Mouse (Mus musculus): Measurements from ENCODE around the gene Sdk2.

Gene Sdk2

GRCm38 (mm10) chr11:113763449-113763848 is 303.4 kb downstream of the Sdk2 start:
- no peak for DNase-seq (ENCODE audit: low spot score)

- no peak for DNase-seq (ENCODE audit: low spot score)
Measured at GRCm38 (mm10) chr11:113762136-113762797, 304.6 kb downstream of the Sdk2 start.

- DNase-seq (ENCODE audit: low spot score), result no peak
Measured at GRCm38 (mm10) chr11:113761646-113762045, 305.2 kb downstream of the Sdk2 start.

GRCm38 (mm10) chr11:113760476-113760875 is 306.4 kb downstream of the Sdk2 start:
- no peak for DNase-seq (ENCODE audit: low spot score)

- no peak for DNase-seq (ENCODE audit: low spot score)
Measured at GRCm38 (mm10) chr11:113758851-113759250, 308.0 kb downstream of the Sdk2 start.

- no peak for DNase-seq (ENCODE audit: low spot score)
Measured at GRCm38 (mm10) chr11:113756578-113756977, 310.3 kb downstream of the Sdk2 start.

GRCm38 (mm10) chr11:113755878-113756277 is 311.0 kb downstream of the Sdk2 start:
- DNase-seq (ENCODE audit: low spot score), result no peak

- DNase-seq (ENCODE audit: low spot score), result no peak
Measured at GRCm38 (mm10) chr11:113754845-113755244, 312.0 kb downstream of the Sdk2 start.

- no peak for DNase-seq (ENCODE audit: low spot score)
Measured at GRCm38 (mm10) chr11:113752685-113753430, 314.0 kb downstream of the Sdk2 start.

GRCm38 (mm10) chr11:113752158-113752661 is 314.6 kb downstream of the Sdk2 start:
- no peak for DNase-seq (ENCODE audit: low spot score)

GRCm38 (mm10) chr11:113751484-113752084 is 315.3 kb downstream of the Sdk2 start, which contains the start of gene Cdc42ep4:
Gene Cdc42ep4, minus strand, starts transcription at chr11:113751881.
- DNase-seq (ENCODE audit: low spot score), result peak; percentile 96

GRCm38 (mm10) chr11:113750571-113751483 is 316.0 kb downstream of the Sdk2 start:
- DNase-seq (ENCODE audit: low spot score), result peak; percentile 93

GRCm38 (mm10) chr11:113749749-113750351 is 317.0 kb downstream of the Sdk2 start:
- peak; percentile 81 for DNase-seq (ENCODE audit: low spot score)

GRCm38 (mm10) chr11:113748797-113749521 is 317.9 kb downstream of the Sdk2 start:
- peak; percentile 59 for DNase-seq (ENCODE audit: low spot score)

GRCm38 (mm10) chr11:113747725-113748380 is 319.0 kb downstream of the Sdk2 start:
- DNase-seq (ENCODE audit: low spot score), result peak; percentile 60

- peak; percentile 55 for DNase-seq (ENCODE audit: low spot score)
Measured at GRCm38 (mm10) chr11:113747056-113747455, 319.8 kb downstream of the Sdk2 start.

- no peak for DNase-seq (ENCODE audit: low spot score)
Measured at GRCm38 (mm10) chr11:113745961-113746360, 320.9 kb downstream of the Sdk2 start.

GRCm38 (mm10) chr11:113742998-113743397 is 323.8 kb downstream of the Sdk2 start:
- no peak for DNase-seq (ENCODE audit: low spot score)

- DNase-seq (ENCODE audit: low spot score), result no peak
Measured at GRCm38 (mm10) chr11:113740100-113740499, 326.7 kb downstream of the Sdk2 start.

- DNase-seq (ENCODE audit: low spot score), result no peak
Measured at GRCm38 (mm10) chr11:113739213-113739612, 327.6 kb downstream of the Sdk2 start.

Data from yolk sac, embryonic 10.5 days (tissue).